In the genomic region with DNA sequence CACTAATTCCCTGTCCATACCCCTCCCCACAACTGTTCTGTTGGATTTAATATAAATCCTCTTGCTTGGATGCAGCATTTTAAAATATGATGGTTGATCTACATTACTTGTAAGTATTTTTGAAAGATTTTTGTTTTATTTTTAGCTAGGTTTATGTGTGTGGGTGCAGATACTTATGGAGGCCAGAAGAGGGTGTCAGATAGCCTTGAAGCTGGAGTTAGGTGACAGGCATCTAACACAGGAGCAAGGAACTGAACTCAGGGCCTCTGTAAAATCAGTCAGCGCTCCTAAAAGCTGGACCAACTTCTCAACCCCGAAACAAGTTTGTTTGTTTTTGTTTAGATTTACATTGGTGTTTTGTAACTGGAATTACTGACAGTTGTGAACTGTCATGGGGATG, we compare ENCODE assay signal across 20 mouse cellular contexts. TPM values are rescaled to one million over a fixed set of nuclear protein-coding genes. Genes with fewer than 3 reads are reported as not detected.
DNase-seq lines count a peak whose midpoint lies in the region; ATAC-seq and TF ChIP-seq lines count a peak whose summit lies in the region.
"Had no signal": no experiment of that assay in that cellular context is flagged by ENCODE, and none has a peak within 500 bp of the region (broad histone marks: within the 10 kb centered on the region; RNA-seq: fewer than 3 reads in every experiment).

No protein-coding gene starts in this region.

- ATAC-seq in hindbrain, embryonic 12.5 days (ENCODE audit: low FRiP score) = no peak
- ATAC-seq: CD4-positive, CD25-positive, alpha-beta regulatory T cell, adult 4 months had no signal

- H3K36me3 ChIP-seq in ES-Bruce4 (ENCODE audit: control insufficient read depth, insufficient read depth, low read length, poor library complexity, severe bottlenecking) = no peaks in the 10 kb centered on the region
- peaks cover 4% of the 10 kb centered on the region; the same call in 1 of the 2 replicates for H3K36me3 ChIP-seq in hindbrain, embryonic 12.5 days
- H3K36me3 ChIP-seq: forebrain, embryonic 12.5 days had no signal

- TF ChIP-seq EP300 in ES-Bruce4 (IDR thresholded peaks at IDR 0.05; ENCODE audit: insufficient read depth, low read depth, low read length) = no peak

- H3K27me3 ChIP-seq in ES-Bruce4 (ENCODE audit: control insufficient read depth, insufficient read depth, low read length, poor library complexity, severe bottlenecking) = no peaks in the 10 kb centered on the region
- no peaks in the 10 kb centered on the region for H3K27me3 ChIP-seq in hindbrain, embryonic 12.5 days
- H3K27me3 ChIP-seq: forebrain, embryonic 12.5 days had no signal

- H3K4me2 ChIP-seq in hindbrain, embryonic 12.5 days (replicated peaks) = no peak overlapping the region
- H3K4me2 ChIP-seq: forebrain, embryonic 12.5 days; hindbrain, embryonic 14.5 days; midbrain, embryonic 11.5 days had no signal

- no peak overlapping the region for H3K27ac ChIP-seq in layer of hippocampus, adult 2 months
- H3K27ac ChIP-seq in ES-Bruce4 (ENCODE audit: insufficient read depth, low read length) = 0 out of 2 replicates have a peak overlapping the region, but pooled peaks have one; percentile 64
- H3K27ac ChIP-seq in hindbrain, embryonic 12.5 days = no peak overlapping the region
- H3K27ac ChIP-seq: forebrain, embryonic 12.5 days; hindbrain, embryonic 14.5 days; limb, embryonic 10.5 days; liver, embryonic 14.5 days had no signal

- no peak for DNase-seq in layer of hippocampus, adult 2 months (ENCODE audit: low spot score in 2 of 2)
- no peak for DNase-seq in layer of hippocampus, postnatal 25 days (ENCODE audit: extremely low spot score in 1 of 2, low spot score in 1 of 2)
- peak; percentile 31 for DNase-seq in A20 (ENCODE audit: low read depth, low spot score)
- DNase-seq in induced T-regulatory cell, adult 2 months (ENCODE audit: low read depth) = peak; percentile 18
- DNase-seq in yolk sac, embryonic 10.5 days (ENCODE audit: low spot score) = no peak
- DNase-seq: adrenal gland, adult 2 months; cerebellum, postnatal 14 days; gastrocnemius, postnatal 14 days; heart, postnatal 10 days; kidney, adult 8-10 months; kidney, postnatal 4 days; right cerebral cortex, postnatal 25 days had no signal

- 0 out of 2 replicates have a peak, but pooled peaks have one; percentile 23 for TF ChIP-seq CTCF in layer of hippocampus, adult 2 months (conservative IDR thresholded peaks at IDR 0.05)
- TF ChIP-seq CTCF in ES-Bruce4 (IDR thresholded peaks at IDR 0.05; ENCODE audit: low read depth, low read length) = no peak

- H3K4me3 ChIP-seq in layer of hippocampus, adult 2 months = no peak overlapping the region
- no peak overlapping the region for H3K4me3 ChIP-seq in ES-Bruce4 (ENCODE audit: low read depth, low read length)
- no peak overlapping the region for H3K4me3 ChIP-seq in hindbrain, embryonic 12.5 days
- H3K4me3 ChIP-seq: forebrain, embryonic 12.5 days; limb, embryonic 10.5 days had no signal

- 98% methylated on average over 2 of the region's 2 CpGs for WGBS in hindbrain, embryonic 12.5 days

- no peaks in the 10 kb centered on the region for H3K9me3 ChIP-seq in ES-Bruce4 (replicated peaks; ENCODE audit: control insufficient read depth, insufficient read depth, low read length, poor library complexity, severe bottlenecking)
- no peaks in the 10 kb centered on the region for H3K9me3 ChIP-seq in hindbrain, embryonic 12.5 days (replicated peaks)
- H3K9me3 ChIP-seq: forebrain, embryonic 12.5 days; limb, embryonic 10.5 days had no signal

- no peak overlapping the region for H3K9ac ChIP-seq in ES-Bruce4 (ENCODE audit: low read depth, poor library complexity, severe bottlenecking)
- no peak overlapping the region for H3K9ac ChIP-seq in hindbrain, embryonic 12.5 days
- H3K9ac ChIP-seq: forebrain, embryonic 12.5 days; hindbrain, embryonic 14.5 days; liver, embryonic 14.5 days had no signal

- no peak for TF ChIP-seq POLR2A in ES-Bruce4 (IDR thresholded peaks at IDR 0.05; ENCODE audit: insufficient read depth, low read length)

- H3K4me1 ChIP-seq in ES-Bruce4 (ENCODE audit: control insufficient read depth, insufficient read depth, low read length) = peaks cover 8% of the 10 kb centered on the region
- H3K4me1 ChIP-seq in hindbrain, embryonic 12.5 days = peaks cover 16% of the 10 kb centered on the region

RNA-seq across cellular contexts. Expression of gene Ptk7, which starts 28.7 kb away (rescaled TPM):
- 1 to 10 TPM; 8.5 to 8.8 TPM for total RNA-seq in layer of hippocampus, adult 2 months (2021)
- 1 to 10 TPM; 8.9 to 9.4 TPM for total RNA-seq in layer of hippocampus, postnatal 25 days (2021)
- polyA plus RNA-seq in ES-Bruce4 (2011; ENCODE audit: insufficient read depth, insufficient read length, low read depth, missing spikeins) = 110 and 113 TPM in 2 replicates
- polyA plus RNA-seq in hindbrain, embryonic 12.5 days (2016; fragmentation: Nextera tagmentation; extraction: Ambion mirVana) = 80.9 and 81.9 TPM in 2 replicates
- polyA plus RNA-seq: CD4-positive, CD25-positive, alpha-beta regulatory T cell, adult 4 months had no signal

RNA-seq across cellular contexts. Expression of gene Srf, which starts 44.6 kb away (rescaled TPM):
- total RNA-seq in layer of hippocampus, adult 2 months (2021) = 10 to 100 TPM; 75.7 to 90.9 TPM
- 10 to 100 TPM; 75.9 to 80.6 TPM for total RNA-seq in layer of hippocampus, postnatal 25 days (2021)
- 40.5 and 42.0 TPM in 2 replicates for polyA plus RNA-seq in ES-Bruce4 (2011; ENCODE audit: insufficient read depth, insufficient read length, low read depth, missing spikeins)
- polyA plus RNA-seq in hindbrain, embryonic 12.5 days (2016; fragmentation: Nextera tagmentation; extraction: Ambion mirVana) = 5.9 and 8.1 TPM in 2 replicates

RNA-seq across cellular contexts. Expression of gene Klc4, which starts 45.3 kb away (rescaled TPM):
- total RNA-seq in layer of hippocampus, adult 2 months (2021) = 10 to 100 TPM; 19.0 to 20.1 TPM
- 10 to 100 TPM; 16.8 to 17.0 TPM for total RNA-seq in layer of hippocampus, postnatal 25 days (2021)
- polyA plus RNA-seq in ES-Bruce4 (2011; ENCODE audit: insufficient read depth, insufficient read length, low read depth, missing spikeins) = 10.1 TPM in 2 replicates
- polyA plus RNA-seq in hindbrain, embryonic 12.5 days (2016; fragmentation: Nextera tagmentation; extraction: Ambion mirVana) = 37.8 and 40.0 TPM in 2 replicates

RNA-seq across cellular contexts. Expression of gene Mrpl2, which starts 45.5 kb away (rescaled TPM):
- total RNA-seq in layer of hippocampus, adult 2 months (2021) = 10 to 100 TPM; 52.2 to 53.5 TPM
- 10 to 100 TPM; 51.5 to 57.4 TPM for total RNA-seq in layer of hippocampus, postnatal 25 days (2021)
- polyA plus RNA-seq in ES-Bruce4 (2011; ENCODE audit: insufficient read depth, insufficient read length, low read depth, missing spikeins) = 65.8 and 70.9 TPM in 2 replicates
- polyA plus RNA-seq in hindbrain, embryonic 12.5 days (2016; fragmentation: Nextera tagmentation; extraction: Ambion mirVana) = 79.7 and 88.2 TPM in 2 replicates

RNA-seq across cellular contexts. Expression of gene Cul7, which starts 49.6 kb away (rescaled TPM):
- total RNA-seq in layer of hippocampus, adult 2 months (2021) = 10 to 100 TPM; 19.1 to 20.4 TPM
- total RNA-seq in layer of hippocampus, postnatal 25 days (2021) = 10 to 100 TPM; 19.7 to 20.9 TPM
- 67.1 and 74.8 TPM in 2 replicates for polyA plus RNA-seq in ES-Bruce4 (2011; ENCODE audit: insufficient read depth, insufficient read length, low read depth, missing spikeins)
- polyA plus RNA-seq in hindbrain, embryonic 12.5 days (2016; fragmentation: Nextera tagmentation; extraction: Ambion mirVana) = 52.1 and 53.0 TPM in 2 replicates

Comparison
In these comparisons a context has a peak if more than half of its experiments do, and no peak if none do; other contexts are left out.
1. DNase-seq: peak in A20 (single experiment) and induced T-regulatory cell, adult 2 months (single experiment); none in layer of hippocampus, adult 2 months (0 of 2), layer of hippocampus, postnatal 25 days (0 of 2) and yolk sac, embryonic 10.5 days (single experiment).